Mouse (Mus musculus) left cerebral cortex, postnatal 10 days (tissue): ENCODE measurements around the gene Ssbp2. TPM values are rescaled to one million over a fixed set of nuclear protein-coding genes. Genes with fewer than 3 reads are reported as not detected.

ENCODE experiments used
- DNase-seq, 2 experiments: peaks; one replicate each; pipeline ENCODE4 v3.0.0; 2021 to 2022; ENCODE audit warnings: low spot score in 2 of 2, mixed read lengths in 1 of 2; ENCODE audit errors: extremely low spot score in 1 of 2
- intact Hi-C: fragments of 180-260 bp; cut with DNase I; formaldehyde crosslinking; loops from one replicate; pipeline ENCODE4 v1.15.1; 2025
- total RNA-seq, 2 experiments: library from RNA; stranded (reverse); gene quantifications; 2 replicates each; pipeline ENCODE4 v1.2.3; 2021

Gene Ssbp2
- total RNA-seq, 2 experiments from 2014 or later = 177 to 178 TPM

GRCm38 (mm10) chr13:91599594-91599993 lies 139.5 kb downstream of the Ssbp2 start:
- DNase-seq = no peak
- intact Hi-C loops = no loop called here

DNA sequence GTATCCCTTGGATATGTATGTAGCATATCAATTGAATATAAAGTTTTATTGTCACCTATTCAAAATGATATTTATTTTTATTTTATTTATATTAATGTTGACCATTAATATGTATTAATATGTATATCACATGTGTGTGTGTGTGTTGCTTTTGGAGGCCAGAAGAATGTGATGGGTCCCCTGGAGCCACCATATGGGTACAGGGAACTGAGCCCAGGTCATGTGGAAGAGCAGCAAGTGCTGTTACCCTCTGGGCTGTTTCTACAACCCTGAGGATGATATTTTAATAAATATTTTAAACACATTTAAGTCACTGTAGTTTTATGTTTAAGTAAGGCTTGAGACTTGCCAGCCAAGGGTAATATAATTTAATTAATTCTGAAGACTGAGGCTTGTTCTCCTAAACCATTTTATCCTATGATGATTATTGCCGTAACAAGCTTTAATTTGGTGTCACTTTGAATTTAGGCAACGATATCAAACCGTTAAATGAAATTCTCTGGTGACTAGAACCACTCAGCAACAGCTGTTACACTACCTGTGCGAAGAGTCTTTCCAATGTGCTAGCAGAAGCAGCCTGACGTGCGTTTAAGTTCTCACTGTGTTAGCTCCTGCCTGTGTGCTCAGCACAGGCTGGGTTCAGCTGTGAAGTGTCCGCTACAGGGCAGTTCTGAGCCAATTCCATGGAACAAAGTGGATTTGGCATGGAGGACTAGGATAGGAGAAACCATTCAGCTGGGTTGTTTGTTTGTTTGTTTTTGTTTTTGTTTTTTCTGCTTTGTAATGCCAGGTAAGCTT lies 145.2 kb downstream of the Ssbp2 start:
- DNase-seq = no peak

GRCm38 (mm10) chr13:91610601-91611000 lies 150.5 kb downstream of the Ssbp2 start:
- intact Hi-C loops = no loop called here

More for the DNA sequence above, 145.2 kb downstream of the Ssbp2 start:
- intact Hi-C loops = no loop called here

DNA sequence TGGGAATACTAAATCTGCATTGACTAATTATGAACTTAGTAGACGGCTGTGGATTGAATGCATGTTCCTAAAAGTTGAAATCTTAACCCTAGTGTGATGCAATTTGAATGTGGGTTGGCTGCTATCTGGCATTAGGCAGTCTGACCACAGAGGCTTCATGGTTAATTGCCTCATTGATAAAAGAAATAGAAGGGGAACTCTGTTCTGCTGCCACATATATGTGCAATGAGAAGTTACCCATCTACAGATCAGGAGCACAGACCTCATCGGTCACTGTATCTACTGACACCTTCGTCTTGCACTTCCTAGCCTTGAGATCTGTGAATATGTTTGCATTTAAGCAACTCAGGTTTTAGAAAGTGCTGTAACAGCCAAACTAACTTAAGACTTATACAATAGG lies 151.8 kb downstream of the Ssbp2 start:
- no peak for DNase-seq
- intact Hi-C loops = no loop called here

More at GRCm38 (mm10) chr13:91610601-91611000, 150.5 kb downstream of the Ssbp2 start:
- no peak for DNase-seq

DNA sequence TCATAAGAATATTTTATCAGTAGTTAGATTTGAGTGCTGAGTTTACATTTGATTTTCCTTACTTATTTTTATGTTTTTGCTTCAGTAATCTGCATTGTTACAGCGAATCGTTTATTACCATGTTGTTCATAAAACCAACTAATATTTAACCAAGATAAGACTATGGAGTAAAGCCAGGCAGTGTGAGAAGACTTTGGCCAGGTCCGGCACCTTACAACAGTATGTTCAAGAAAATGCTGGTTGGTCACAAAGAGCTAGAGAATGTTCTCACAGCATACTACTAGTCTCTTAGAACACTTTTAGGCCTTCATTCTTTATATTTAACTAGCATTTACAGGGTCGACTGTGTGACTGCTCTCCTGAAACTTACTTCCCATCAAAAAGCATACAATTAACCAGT lies 152.5 kb downstream of the Ssbp2 start:
- intact Hi-C loops = no loop called here
- DNase-seq = no peak

DNA sequence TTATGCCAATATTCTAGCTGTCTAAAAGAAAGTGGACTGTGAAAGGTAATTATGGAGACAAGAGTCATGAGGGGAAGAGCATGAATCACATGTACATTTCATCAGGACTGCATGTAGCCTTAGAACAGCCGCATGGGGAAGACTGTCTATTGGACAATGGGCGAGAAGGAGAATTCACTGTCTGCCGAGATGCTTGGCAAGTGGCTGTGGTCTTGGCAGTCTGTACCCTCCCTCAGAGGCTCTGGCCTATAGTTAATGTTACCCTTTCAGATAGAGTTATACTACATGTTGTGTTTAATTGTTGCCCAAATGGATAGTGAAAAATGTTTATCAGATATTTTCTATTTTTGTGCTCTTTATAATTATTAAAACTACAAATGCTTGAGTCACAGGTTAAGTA lies 156.0 kb downstream of the Ssbp2 start:
- intact Hi-C loops = no loop called here
- no peak for DNase-seq

DNA sequence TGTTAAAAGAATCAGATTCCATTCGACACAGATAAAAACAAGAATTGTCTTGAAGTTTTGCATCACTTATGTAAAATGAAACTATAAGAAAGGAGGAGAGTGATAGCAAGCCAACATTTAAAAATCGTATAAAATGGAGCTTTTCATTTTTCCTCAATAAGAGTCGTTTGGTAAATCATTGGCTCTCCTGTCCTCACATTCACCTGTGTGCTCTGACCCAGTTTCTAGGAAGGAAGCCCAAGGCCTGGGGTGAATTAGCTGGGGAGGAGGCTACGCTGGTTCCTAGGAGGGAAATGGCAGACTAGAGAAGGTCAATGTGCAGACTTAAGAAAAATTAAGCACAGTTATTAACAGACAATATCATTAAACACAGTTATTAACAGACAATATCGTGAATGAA lies 156.8 kb downstream of the Ssbp2 start:
- no peak for DNase-seq
- intact Hi-C loops = no loop called here

- DNase-seq = no peak
Observed at GRCm38 (mm10) chr13:91619431-91619830, 159.3 kb downstream of the Ssbp2 start.

DNA sequence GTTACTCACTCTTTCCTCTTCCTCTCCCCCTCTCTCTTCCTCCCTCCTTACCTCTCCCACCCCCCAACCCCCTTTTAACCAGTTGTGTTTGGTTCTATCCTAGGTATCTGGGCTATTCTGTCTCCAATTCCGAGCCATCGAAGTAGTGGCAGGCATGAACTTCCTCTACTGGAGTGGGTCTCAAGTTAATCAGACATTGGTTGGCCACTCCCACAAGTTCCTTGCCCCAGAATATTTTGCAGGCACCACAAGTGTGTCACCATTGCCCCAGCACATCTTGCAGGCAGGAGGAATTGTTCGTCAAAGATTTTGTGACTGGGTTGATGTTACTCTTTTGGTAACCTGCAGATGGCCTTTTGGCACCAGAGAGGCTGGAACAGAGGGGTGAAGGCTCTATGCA lies 160.5 kb downstream of the Ssbp2 start:
- intact Hi-C loops = no loop called here
- no peak for DNase-seq

More at GRCm38 (mm10) chr13:91619431-91619830, 159.3 kb downstream of the Ssbp2 start:
- intact Hi-C loops = no loop called here

DNA sequence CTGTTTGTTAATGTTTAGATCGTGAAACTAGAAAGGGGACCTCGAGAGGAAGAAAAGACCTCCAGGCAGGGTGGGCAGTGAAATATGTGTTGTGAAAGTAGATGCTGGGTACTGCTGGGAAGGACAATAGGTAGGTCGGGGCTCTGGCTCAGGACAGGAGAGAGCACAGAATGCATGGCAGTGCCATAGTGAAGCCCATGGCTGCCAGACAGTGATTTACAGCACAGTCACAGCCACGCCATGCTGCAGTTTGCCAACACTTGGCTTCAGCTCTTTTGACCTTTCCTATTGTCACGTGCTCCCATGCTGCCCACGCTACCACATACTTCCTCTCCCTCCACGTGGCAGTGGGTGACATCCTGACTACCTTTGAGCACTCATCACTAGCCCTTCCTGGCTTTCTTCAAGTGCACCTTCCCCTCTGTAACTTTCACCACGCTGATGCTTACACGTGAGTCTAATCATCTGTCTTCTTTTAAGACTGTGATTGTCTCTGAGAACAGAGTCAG lies 171.3 kb downstream of the Ssbp2 start:
- intact Hi-C loops = loop anchor here (10.0 kb wide), 1 partner anchor 257 kb away; no protein-coding TSS in a partner anchor
- DNase-seq = no peak

DNA sequence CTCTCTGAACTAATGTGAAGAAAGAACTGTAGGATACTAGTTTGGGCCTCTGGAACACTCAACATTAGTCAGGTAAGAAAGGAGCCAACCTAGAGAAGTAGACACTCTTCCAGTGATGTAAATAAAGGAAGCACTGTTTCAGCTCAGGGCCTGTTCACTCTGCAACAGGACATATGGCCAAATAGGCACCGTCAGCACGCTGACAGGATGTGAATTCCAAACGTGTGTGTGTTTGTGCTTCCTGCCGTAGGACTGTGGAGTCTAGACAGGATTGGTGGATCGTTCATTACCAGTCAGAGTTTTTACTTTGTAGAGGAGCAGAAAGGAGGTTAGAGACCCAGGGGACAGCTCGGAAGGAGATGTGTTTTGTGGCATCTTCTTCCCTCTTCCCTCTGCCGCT lies 174.0 kb downstream of the Ssbp2 start:
- no peak for DNase-seq
- intact Hi-C loops = loop anchor here (10.0 kb wide), 1 partner anchor 259 kb away; no protein-coding TSS in a partner anchor

GRCm38 (mm10) chr13:91635957-91636356 lies 175.9 kb downstream of the Ssbp2 start:
- intact Hi-C loops = loop anchor here (2.0 to 10.0 kb wide), 2 partner anchors 173 to 261 kb away; no protein-coding TSS in a partner anchor
- no peak for DNase-seq

GRCm38 (mm10) chr13:91636814-91637213 lies 176.7 kb downstream of the Ssbp2 start:
- intact Hi-C loops = loop anchor here (2.0 to 10.0 kb wide), 2 partner anchors 174 to 262 kb away; no protein-coding TSS in a partner anchor
- peak; percentile 78 to 84 for DNase-seq

DNA sequence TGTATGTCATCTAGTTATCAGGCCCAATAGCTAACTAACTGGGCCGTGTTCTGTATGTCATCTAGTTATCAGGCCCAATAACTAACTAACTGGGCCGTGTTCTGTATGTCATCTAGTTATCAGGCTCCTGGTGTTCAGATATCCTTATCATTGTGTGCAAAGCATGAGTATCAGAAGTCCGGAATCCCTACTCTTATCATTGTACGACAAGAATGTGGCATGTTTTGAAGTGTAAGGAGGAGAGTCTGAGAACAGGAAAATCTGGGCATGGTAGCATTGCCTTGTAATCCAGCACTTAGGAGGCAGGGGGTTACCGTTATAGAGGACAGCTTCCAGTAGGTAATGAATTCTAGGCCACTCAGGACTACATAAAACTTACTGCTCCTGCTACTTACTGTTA lies 178.8 kb downstream of the Ssbp2 start:
- intact Hi-C loops = loop anchor here (10.0 kb wide), 1 partner anchor 264 kb away; no protein-coding TSS in a partner anchor

GRCm38 (mm10) chr13:91640219-91640618 lies 180.1 kb downstream of the Ssbp2 start:
- intact Hi-C loops = loop anchor here (10.0 kb wide), 1 partner anchor 705 kb away; no protein-coding TSS in a partner anchor
- DNase-seq = no peak

More for the DNA sequence above, 178.8 kb downstream of the Ssbp2 start:
- DNase-seq = no peak

DNA sequence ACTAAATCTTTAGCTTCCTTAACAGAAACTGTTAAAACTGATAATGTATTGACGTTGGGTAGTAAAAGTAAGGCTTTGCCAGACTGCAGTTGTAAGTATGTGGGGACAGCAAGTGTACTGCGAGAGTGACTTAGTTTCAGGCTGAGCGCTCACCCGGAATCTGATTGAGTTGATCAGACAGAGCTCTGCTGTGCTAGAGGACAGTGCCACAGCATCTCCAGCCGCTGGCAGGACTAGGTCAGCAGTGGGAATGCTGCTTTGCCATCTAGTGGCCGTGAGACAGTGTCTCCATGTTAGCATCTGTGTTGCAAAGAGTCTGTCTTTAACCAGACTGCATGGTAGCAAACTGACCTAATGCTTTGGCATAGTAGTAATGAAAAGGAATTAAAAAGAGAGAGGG lies 188.2 kb downstream of the Ssbp2 start:
- DNase-seq = peak; percentile 28 to 46
- intact Hi-C loops = loop anchor here (10.0 kb wide), 1 partner anchor 713 kb away; no protein-coding TSS in a partner anchor

GRCm38 (mm10) chr13:91649926-91650325 lies 189.8 kb downstream of the Ssbp2 start:
- intact Hi-C loops = loop anchor here (10.0 kb wide), 1 partner anchor 715 kb away; no protein-coding TSS in a partner anchor

DNA sequence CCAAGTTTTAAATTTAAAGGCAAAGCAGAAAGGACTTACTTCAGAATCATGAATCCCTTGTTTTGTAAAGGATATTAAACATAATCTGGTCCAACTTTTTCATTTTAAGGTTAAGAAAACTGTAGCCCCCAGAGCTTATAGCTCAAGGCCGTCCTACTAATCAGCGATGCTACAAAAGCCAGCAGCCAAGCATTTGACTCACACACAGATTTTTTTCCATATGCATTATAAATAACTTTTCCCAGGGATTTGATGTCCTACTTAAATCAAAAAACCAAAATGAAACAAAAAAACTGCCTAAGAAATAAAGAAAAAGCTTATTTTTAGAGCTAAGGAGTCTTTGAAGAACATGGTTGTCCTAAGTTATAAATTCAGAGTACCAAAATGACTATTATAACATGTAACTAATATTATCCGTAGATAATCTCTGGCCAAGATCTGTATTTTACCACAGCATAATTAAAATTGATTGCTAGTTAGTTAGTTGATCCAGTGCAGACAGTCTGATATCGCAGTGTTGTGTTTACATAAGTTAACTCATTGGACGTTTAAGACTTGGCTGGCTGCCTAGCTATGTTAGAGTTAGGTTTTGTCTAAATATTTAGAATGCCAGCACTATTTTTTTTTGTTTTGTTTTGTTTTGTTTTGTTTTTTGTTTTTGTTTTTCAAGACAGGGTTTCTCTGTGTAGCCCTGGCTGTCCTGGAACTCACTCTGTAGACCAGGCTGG lies 201.1 kb downstream of the Ssbp2 start:
- DNase-seq = no peak
- intact Hi-C loops = no loop called here

More at GRCm38 (mm10) chr13:91649926-91650325, 189.8 kb downstream of the Ssbp2 start:
- no peak for DNase-seq

- intact Hi-C loops = no loop called here
- no peak for DNase-seq
Observed at GRCm38 (mm10) chr13:91662751-91663150, 202.7 kb downstream of the Ssbp2 start.
